In genomic region chr7:132882343-132882742, GRCm38 (mm10) we compare ENCODE assay signal across 10 mouse cellular contexts. TPM values are rescaled to one million over a fixed set of nuclear protein-coding genes. Genes with fewer than 3 reads are reported as not detected.
A peak's percentile ranks its signal among the peaks of the same experiment; 100 is the strongest.
DNase-seq lines count a peak whose midpoint lies in the region; ATAC-seq and TF ChIP-seq lines count a peak whose summit lies in the region.
"Had no signal": no experiment of that assay in that cellular context is flagged by ENCODE, and none has a peak within 500 bp of the region (broad histone marks: within the 10 kb centered on the region; RNA-seq: fewer than 3 reads in every experiment).

No protein-coding gene starts in this region.

- no peak overlapping the region for H3K4me2 ChIP-seq in intestine, postnatal 0 days (replicated peaks; ENCODE audit: low read depth)
- H3K4me2 ChIP-seq in intestine, embryonic 15.5 days (replicated peaks), result no peak overlapping the region
- no peak overlapping the region for H3K4me2 ChIP-seq in forebrain, embryonic 15.5 days (replicated peaks)
- H3K4me2 ChIP-seq: midbrain, embryonic 11.5 days had no signal

- no peak for ATAC-seq in intestine, postnatal 0 days
- no peak for ATAC-seq in intestine, embryonic 15.5 days
- ATAC-seq in G1E (ENCODE audit: extremely low read depth, insufficient number of reproducible peaks, low FRiP score, poor library complexity, severe bottlenecking), result peak; percentile 40; the same call in 1 of the 2 replicates
- peak; percentile 32 for ATAC-seq in inflammation-experienced regulatory T-cells, adult 6 months
- no peak for ATAC-seq in forebrain, embryonic 15.5 days (replicated peaks)

- WGBS in intestine, postnatal 0 days, result 71% methylated on average over 2 of the region's 2 CpGs
- 66% methylated on average over 2 of the region's 2 CpGs for WGBS in intestine, embryonic 15.5 days
- WGBS in forebrain, embryonic 15.5 days, result 69% methylated on average over 2 of the region's 2 CpGs

- TF ChIP-seq CTCF in intestine, postnatal 0 days (IDR thresholded peaks at IDR 0.05; ENCODE audit: low read depth), result peak; percentile 63
- 0 out of 2 replicates have a peak, but pooled peaks have one; percentile 13 for TF ChIP-seq CTCF in G1E (IDR thresholded peaks at IDR 0.05; ENCODE audit: low read depth, low read length)

- no peaks in the 10 kb centered on the region for H3K9me3 ChIP-seq in intestine, postnatal 0 days (ENCODE audit: control insufficient read depth)
- no peaks in the 10 kb centered on the region for H3K9me3 ChIP-seq in intestine, embryonic 15.5 days
- H3K9me3 ChIP-seq in G1E (replicated peaks), result no peaks in the 10 kb centered on the region
- H3K9me3 ChIP-seq in forebrain, embryonic 15.5 days, result no peaks in the 10 kb centered on the region

- no peaks in the 10 kb centered on the region for H3K4me1 ChIP-seq in intestine, postnatal 0 days (replicated peaks; ENCODE audit: control insufficient read depth, insufficient read depth, low read length)
- no peaks in the 10 kb centered on the region for H3K4me1 ChIP-seq in intestine, embryonic 15.5 days (replicated peaks)
- H3K4me1 ChIP-seq in G1E (ENCODE audit: insufficient read depth, low read depth, low read length), result no peaks in the 10 kb centered on the region
- no peaks in the 10 kb centered on the region for H3K4me1 ChIP-seq in forebrain, embryonic 15.5 days

- peaks cover 59% of the 10 kb centered on the region for H3K36me3 ChIP-seq in intestine, postnatal 0 days (ENCODE audit: control insufficient read depth, insufficient read depth)
- peaks cover 57% of the 10 kb centered on the region for H3K36me3 ChIP-seq in intestine, embryonic 15.5 days
- H3K36me3 ChIP-seq in G1E (replicated peaks), result peaks cover 83% of the 10 kb centered on the region
- peaks cover 66% of the 10 kb centered on the region for H3K36me3 ChIP-seq in forebrain, embryonic 15.5 days

- H3K27me3 ChIP-seq in intestine, postnatal 0 days (replicated peaks; ENCODE audit: control insufficient read depth, insufficient read depth, low read length), result no peaks in the 10 kb centered on the region
- no peaks in the 10 kb centered on the region for H3K27me3 ChIP-seq in intestine, embryonic 15.5 days (replicated peaks)
- no peaks in the 10 kb centered on the region for H3K27me3 ChIP-seq in G1E (ENCODE audit: insufficient read depth, low read length)
- no peaks in the 10 kb centered on the region for H3K27me3 ChIP-seq in forebrain, embryonic 15.5 days

- H3K9ac ChIP-seq in intestine, postnatal 0 days (ENCODE audit: low read depth, low read length), result no peak overlapping the region
- no peak overlapping the region for H3K9ac ChIP-seq in intestine, embryonic 15.5 days
- H3K9ac ChIP-seq in forebrain, embryonic 15.5 days (replicated peaks), result no peak overlapping the region

- H3K4me3 ChIP-seq in intestine, postnatal 0 days (ENCODE audit: low read depth, low read length), result no peak overlapping the region
- H3K4me3 ChIP-seq in intestine, embryonic 15.5 days (replicated peaks), result no peak overlapping the region
- no peak overlapping the region for H3K4me3 ChIP-seq in G1E (ENCODE audit: low read depth, low read length)
- H3K4me3 ChIP-seq in forebrain, embryonic 15.5 days, result no peak overlapping the region

- no peak overlapping the region for H3K27ac ChIP-seq in intestine, postnatal 0 days (ENCODE audit: low read depth, low read length)
- no peak overlapping the region for H3K27ac ChIP-seq in intestine, embryonic 15.5 days
- H3K27ac ChIP-seq in forebrain, embryonic 15.5 days (replicated peaks), result no peak overlapping the region

- DNase-seq in A20 (ENCODE audit: low read depth, low spot score) (peak; percentile 61), G1E (ENCODE audit: low spot score) (no peak)
- DNase-seq in gastrocnemius, postnatal 10 days, result no peak
- DNase-seq in spleen, postnatal 4 days (ENCODE audit: low spot score in 2 of 2), result no peak
- DNase-seq: cerebellum, adult 11 months had no signal

RNA-seq across cellular contexts. Expression of gene Abraxas2, which starts 23.3 kb away (rescaled TPM):
- polyA plus RNA-seq in intestine, postnatal 0 days (2015; fragmentation: Nextera tagmentation; extraction: Ambion mirVana), result 26.0 and 27.1 TPM in 2 replicates
- 30.3 and 36.9 TPM in 2 replicates for polyA plus RNA-seq in intestine, embryonic 15.5 days (2015; fragmentation: Nextera tagmentation; extraction: Ambion mirVana)
- 69.5 and 79.8 TPM in 2 replicates for total RNA-seq in G1E (2014; fragmentation: Nextera tagmentation)
- 47.7 and 49.9 TPM in 2 replicates for total RNA-seq in G1E (2017)
- polyA plus RNA-seq in G1E (2012), result 4.6 and 4.7 TPM in 2 replicates
- polyA plus RNA-seq in inflammation-experienced regulatory T-cells, adult 6 months (2017; shearing (Covaris generic)), result 10 to 100 TPM; 34.6 to 40.0 (median 35.9) TPM
- total RNA-seq in gastrocnemius, postnatal 10 days (2021), result 10 to 100 TPM; 22.7 to 25.4 TPM
- polyA plus RNA-seq in forebrain, embryonic 15.5 days (2015; fragmentation: Nextera tagmentation; extraction: Ambion mirVana), result 40.0 and 42.6 TPM in 2 replicates

RNA-seq across cellular contexts. Expression of gene Eef1akmt2, which starts 29.9 kb away (rescaled TPM):
- polyA plus RNA-seq in intestine, postnatal 0 days (2015; fragmentation: Nextera tagmentation; extraction: Ambion mirVana), result 34.3 and 37.8 TPM in 2 replicates
- polyA plus RNA-seq in intestine, embryonic 15.5 days (2015; fragmentation: Nextera tagmentation; extraction: Ambion mirVana), result 60.7 and 64.4 TPM in 2 replicates
- total RNA-seq in G1E (2014; fragmentation: Nextera tagmentation) (24.8 and 28.4 TPM in 2 replicates), G1E (2017) (58.9 and 74.1 TPM in 2 replicates)
- 9.3 and 16.5 TPM in 2 replicates for polyA plus RNA-seq in G1E (2012)
- 10 to 100 TPM; 60.0 to 76.4 (median 74.4) TPM for polyA plus RNA-seq in inflammation-experienced regulatory T-cells, adult 6 months (2017; shearing (Covaris generic))
- 10 to 100 TPM in 1 of 2 experiments, 1 to 10 TPM in 1; 9.7 to 12.1 TPM for total RNA-seq in gastrocnemius, postnatal 10 days (2021)
- 102 and 108 TPM in 2 replicates for polyA plus RNA-seq in forebrain, embryonic 15.5 days (2015; fragmentation: Nextera tagmentation; extraction: Ambion mirVana)

RNA-seq across cellular contexts. Expression of gene Zranb1, which starts 48.6 kb away (rescaled TPM):
- polyA plus RNA-seq in intestine, postnatal 0 days (2015; fragmentation: Nextera tagmentation; extraction: Ambion mirVana), result 8.7 and 9.8 TPM in 2 replicates
- polyA plus RNA-seq in intestine, embryonic 15.5 days (2015; fragmentation: Nextera tagmentation; extraction: Ambion mirVana), result 9.9 and 10.6 TPM in 2 replicates
- total RNA-seq in G1E (2014; fragmentation: Nextera tagmentation) (32.4 and 39.2 TPM in 2 replicates), G1E (2017) (33.6 and 35.6 TPM in 2 replicates)
- polyA plus RNA-seq in G1E (2012), result 1.9 and 3.0 TPM in 2 replicates
- 10 to 100 TPM in 2 of 3 experiments, 1 to 10 TPM in 1; 8.2 to 14.0 (median 13.5) TPM for polyA plus RNA-seq in inflammation-experienced regulatory T-cells, adult 6 months (2017; shearing (Covaris generic))
- 10 to 100 TPM; 35.2 to 39.0 TPM for total RNA-seq in gastrocnemius, postnatal 10 days (2021)
- polyA plus RNA-seq in forebrain, embryonic 15.5 days (2015; fragmentation: Nextera tagmentation; extraction: Ambion mirVana), result 24.6 and 25.5 TPM in 2 replicates

Comparison
In these comparisons a context has a peak if more than half of its experiments do, and no peak if none do; other contexts are left out.
1. ATAC-seq: peak in G1E (single experiment) and inflammation-experienced regulatory T-cells, adult 6 months (single experiment); none in intestine, postnatal 0 days (single experiment), intestine, embryonic 15.5 days (single experiment) and forebrain, embryonic 15.5 days (single experiment).